Mouse (Mus musculus) spleen, postnatal 10 days (tissue): ENCODE results near the gene Cd200.
A peak's percentile ranks its signal among the peaks of the same experiment; 100 is the strongest.
"Not testable (repeated sequence)": the region's sequence is repeated elsewhere in the genome, so short reads cannot be mapped to it uniquely, and the experiment has no call there.

Experiments used
- DNase-seq, 2 experiments: peaks; one replicate each; pipeline ENCODE4 v3.0.0; 2021 to 2022; ENCODE audit warnings: low spot score in 2 of 2

The Cd200 gene

GRCm38 (mm10) chr16:45408425-45409063 is at the start of gene Cd200:
Gene Cd200, minus strand, starts transcription at chr16:45409053.
- peak; percentile 22 to 57 for DNase-seq

- no peak for DNase-seq
These were observed 45.9 kb upstream of the Cd200 start for GRCm38 (mm10) chr16:45454762-45455161.

- no peak for DNase-seq
These were observed 28.4 kb upstream of the Cd200 start for GRCm38 (mm10) chr16:45437230-45437739.

GRCm38 (mm10) chr16:45435591-45435990 is 26.7 kb upstream of the Cd200 start:
- DNase-seq, result no peak

- no peak for DNase-seq
These were observed 18.8 kb upstream of the Cd200 start for GRCm38 (mm10) chr16:45427651-45428050.

GRCm38 (mm10) chr16:45413497-45413896 is 4.6 kb upstream of the Cd200 start:
- no peak for DNase-seq

GRCm38 (mm10) chr16:45409064-45409446 is 202 bp upstream of the Cd200 start:
- DNase-seq, result not testable (repeated sequence)

- DNase-seq, result no peak
These were observed 1.0 kb downstream of the Cd200 start for GRCm38 (mm10) chr16:45407645-45408400.

- DNase-seq, result no peak
These were observed 1.8 kb downstream of the Cd200 start for GRCm38 (mm10) chr16:45407091-45407490.

- no peak for DNase-seq
These were observed 5.9 kb downstream of the Cd200 start for GRCm38 (mm10) chr16:45402951-45403350.

GRCm38 (mm10) chr16:45402036-45402435 is 6.8 kb downstream of the Cd200 start:
- DNase-seq, result no peak

- no peak for DNase-seq
These were observed 8.8 kb downstream of the Cd200 start for GRCm38 (mm10) chr16:45399947-45400555.

- DNase-seq, result no peak
These were observed 9.4 kb downstream of the Cd200 start for GRCm38 (mm10) chr16:45399411-45399810.

- DNase-seq, result no peak
These were observed 11.4 kb downstream of the Cd200 start for GRCm38 (mm10) chr16:45397440-45397839.

GRCm38 (mm10) chr16:45392246-45392645 is 16.6 kb downstream of the Cd200 start:
- DNase-seq, result no peak

GRCm38 (mm10) chr16:45391680-45392079 is 17.2 kb downstream of the Cd200 start:
- DNase-seq, result no peak

- DNase-seq, result no peak
These were observed 18.4 kb downstream of the Cd200 start for GRCm38 (mm10) chr16:45390286-45390956.

- DNase-seq, result peak in 1 of 2 experiments; percentile 52
These were observed 19.0 kb downstream of the Cd200 start for GRCm38 (mm10) chr16:45389833-45390232.

GRCm38 (mm10) chr16:45389041-45389440 is 19.8 kb downstream of the Cd200 start:
- no peak for DNase-seq

GRCm38 (mm10) chr16:45381811-45382210 is 27.0 kb downstream of the Cd200 start:
- DNase-seq, result no peak

GRCm38 (mm10) chr16:45378959-45379358 is 29.9 kb downstream of the Cd200 start:
- DNase-seq, result no peak
